Mouse (Mus musculus): ENCODE results near the gene Zan.

DNA sequence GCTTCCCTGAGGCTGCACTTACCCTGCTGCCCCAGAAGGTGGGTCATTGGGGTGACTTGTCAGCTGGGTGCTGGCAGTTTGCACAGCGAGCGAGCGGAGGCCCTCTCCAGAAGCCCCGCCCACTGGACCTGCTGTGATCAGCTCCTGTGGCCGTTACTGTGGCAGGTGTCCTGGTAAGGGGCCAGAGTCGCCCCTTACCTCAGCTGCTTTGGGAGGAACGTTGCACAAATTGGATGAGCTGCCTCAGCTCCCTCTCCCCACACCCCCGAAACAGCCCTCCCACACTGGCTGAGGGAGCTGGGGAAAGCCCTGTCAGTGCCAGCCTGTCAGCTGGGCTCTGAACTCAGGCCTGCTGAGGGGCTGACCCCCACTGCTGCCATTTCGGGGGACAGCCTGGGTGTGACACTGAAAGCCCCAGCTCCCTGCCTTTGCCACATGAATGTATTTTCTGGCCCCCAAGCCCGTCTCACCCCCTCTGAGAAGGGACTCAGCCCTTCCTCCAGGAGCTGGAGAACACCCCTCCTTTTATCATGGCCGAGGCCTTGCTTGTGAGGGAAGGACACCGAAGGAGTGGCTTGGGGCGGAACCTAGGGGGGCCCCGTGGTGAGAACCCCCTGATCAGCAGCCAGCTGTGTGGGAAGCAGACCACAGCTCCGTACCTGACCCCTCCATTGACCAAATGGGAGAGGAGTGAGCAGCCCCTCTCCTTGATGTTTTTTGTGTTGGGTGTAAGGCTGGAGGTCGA is 49.5 kb upstream of the Zan start:
- TF ChIP-seq POLR2A (IDR thresholded peaks at IDR 0.05; ENCODE audit: borderline replicate concordance, extremely low read depth, low read depth, low read length) (no peak), CTCF (IDR thresholded peaks at IDR 0.05; ENCODE audit: insufficient read depth, low read length) (no peak)

Data from lung, adult 2 months (tissue).